Mouse (Mus musculus): ENCODE measurements around the gene Gm11627.
"Not testable (repeated sequence)": the region's sequence is repeated elsewhere in the genome, so short reads cannot be mapped to it uniquely, and the experiment has no call there.

The Gm11627 gene

GRCm38 (mm10) chr11:102564952-102565671 lies 14.1 kb downstream of the Gm11627 start:
- DNase-seq (ENCODE audit: low read depth, low spot score), result not testable (repeated sequence)

GRCm38 (mm10) chr11:102558704-102559103 lies 20.6 kb downstream of the Gm11627 start:
- DNase-seq (ENCODE audit: low read depth, low spot score), result no peak

GRCm38 (mm10) chr11:102557386-102557785 lies 21.9 kb downstream of the Gm11627 start:
- no peak for DNase-seq (ENCODE audit: low read depth, low spot score)

GRCm38 (mm10) chr11:102556716-102557074 lies 22.6 kb downstream of the Gm11627 start:
- DNase-seq (ENCODE audit: low read depth, low spot score), result no peak

- DNase-seq (ENCODE audit: low read depth, low spot score), result peak; percentile 92
Measured at GRCm38 (mm10) chr11:102556031-102556715, 23.1 kb downstream of the Gm11627 start, which contains the start of gene Gpatch8. TSS of gene Gpatch8 (minus strand) at chr11:102556392.

GRCm38 (mm10) chr11:102555400-102556030 lies 23.7 kb downstream of the Gm11627 start:
- no peak for DNase-seq (ENCODE audit: low read depth, low spot score)

- no peak for DNase-seq (ENCODE audit: low read depth, low spot score)
Measured at GRCm38 (mm10) chr11:102552051-102552450, 27.2 kb downstream of the Gm11627 start.

- DNase-seq (ENCODE audit: low read depth, low spot score), result no peak
Measured at GRCm38 (mm10) chr11:102551176-102551575, 28.1 kb downstream of the Gm11627 start.

- no peak for DNase-seq (ENCODE audit: low read depth, low spot score)
Measured at GRCm38 (mm10) chr11:102541471-102541870, 37.8 kb downstream of the Gm11627 start.

GRCm38 (mm10) chr11:102540286-102540685 lies 39.0 kb downstream of the Gm11627 start:
- DNase-seq (ENCODE audit: low read depth, low spot score), result not testable (repeated sequence)

- DNase-seq (ENCODE audit: low read depth, low spot score), result no peak
Measured at GRCm38 (mm10) chr11:102539690-102540089, 39.6 kb downstream of the Gm11627 start.

GRCm38 (mm10) chr11:102536210-102536609 lies 43.1 kb downstream of the Gm11627 start:
- no peak for DNase-seq (ENCODE audit: low read depth, low spot score)

GRCm38 (mm10) chr11:102534078-102534477 lies 45.2 kb downstream of the Gm11627 start:
- DNase-seq (ENCODE audit: low read depth, low spot score), result no peak

GRCm38 (mm10) chr11:102531425-102531824 lies 47.8 kb downstream of the Gm11627 start:
- no peak for DNase-seq (ENCODE audit: low read depth, low spot score)
